Mouse (Mus musculus): ENCODE measurements at regions not wholly inside any gene's neighbourhood (a gene's known extent, or its start where the extent isn't known, plus 50 kb on each side); places are given as distances from the start of the nearest gene placed in this dataset.

- ATAC-seq, result no peak
- 91% methylated on average over 3 of the region's 3 CpGs for WGBS
- no peaks in the 10 kb centered on the region for H3K27me3 ChIP-seq (replicated peaks; ENCODE audit: control insufficient read depth, insufficient read depth, low read length)
Observed at GRCm38 (mm10) chr11:112067176-112067575, 714.8 kb upstream of the Sox9 start.

GRCm38 (mm10) chr11:112068821-112069220 is 713.2 kb upstream of the Sox9 start:
- no peak overlapping the region for H3K4me3 ChIP-seq (replicated peaks; ENCODE audit: low read length)
- no peak overlapping the region for H3K27ac ChIP-seq (ENCODE audit: low read length)
- no peaks in the 10 kb centered on the region for H3K36me3 ChIP-seq (ENCODE audit: control insufficient read depth, insufficient read depth)
- H3K9me3 ChIP-seq (ENCODE audit: control insufficient read depth, low read length), result no peaks in the 10 kb centered on the region
- H3K27me3 ChIP-seq (replicated peaks; ENCODE audit: control insufficient read depth, insufficient read depth, low read length), result no peaks in the 10 kb centered on the region
- peaks cover 3% of the 10 kb centered on the region; the same call in 1 of the 2 replicates for H3K4me1 ChIP-seq (replicated peaks; ENCODE audit: control insufficient read depth, insufficient read depth, low read length)
- H3K9ac ChIP-seq (replicated peaks; ENCODE audit: low read depth, low read length), result no peak overlapping the region
- no peak overlapping the region for H3K4me2 ChIP-seq (ENCODE audit: low read length)
- 45% methylated on average over 4 of the region's 4 CpGs for WGBS
- ATAC-seq, result no peak

More at GRCm38 (mm10) chr11:112067176-112067575, 714.8 kb upstream of the Sox9 start:
- Histone ChIP-seq H3K9ac (replicated peaks; ENCODE audit: low read depth, low read length) (no peak overlapping the region), H3K4me1 (replicated peaks; ENCODE audit: control insufficient read depth, insufficient read depth, low read length) (peaks cover 3% of the 10 kb centered on the region; the same call in 1 of the 2 replicates), H3K4me2 (ENCODE audit: low read length) (no peak overlapping the region), H3K27ac (ENCODE audit: low read length) (no peak overlapping the region), H3K9me3 (ENCODE audit: control insufficient read depth, low read length) (no peaks in the 10 kb centered on the region), H3K36me3 (ENCODE audit: control insufficient read depth, insufficient read depth) (no peaks in the 10 kb centered on the region), H3K4me3 (replicated peaks; ENCODE audit: low read length) (no peak overlapping the region)

- H3K9me3 ChIP-seq (ENCODE audit: control insufficient read depth, low read length), result no peaks in the 10 kb centered on the region
- 65% methylated on average over 7 of the region's 7 CpGs for WGBS
Observed at GRCm38 (mm10) chr11:112071571-112071970, 710.5 kb upstream of the Sox9 start.

GRCm38 (mm10) chr11:112081386-112081785 is 700.6 kb upstream of the Sox9 start:
- WGBS, result 95% methylated on average over 4 of the region's 4 CpGs
- H3K4me1 ChIP-seq (replicated peaks; ENCODE audit: control insufficient read depth, insufficient read depth, low read length), result no peaks in the 10 kb centered on the region
- no peak overlapping the region for H3K4me2 ChIP-seq (ENCODE audit: low read length)
- ATAC-seq, result no peak
- H3K9ac ChIP-seq (replicated peaks; ENCODE audit: low read depth, low read length), result no peak overlapping the region
- H3K36me3 ChIP-seq (ENCODE audit: control insufficient read depth, insufficient read depth), result no peaks in the 10 kb centered on the region
- no peaks in the 10 kb centered on the region for H3K9me3 ChIP-seq (ENCODE audit: control insufficient read depth, low read length)
- H3K4me3 ChIP-seq (replicated peaks; ENCODE audit: low read length), result no peak overlapping the region
- H3K27me3 ChIP-seq (replicated peaks; ENCODE audit: control insufficient read depth, insufficient read depth, low read length), result no peaks in the 10 kb centered on the region
- H3K27ac ChIP-seq (ENCODE audit: low read length), result no peak overlapping the region

More at GRCm38 (mm10) chr11:112071571-112071970, 710.5 kb upstream of the Sox9 start:
- Histone ChIP-seq H3K9ac (replicated peaks; ENCODE audit: low read depth, low read length) (no peak overlapping the region), H3K36me3 (ENCODE audit: control insufficient read depth, insufficient read depth) (no peaks in the 10 kb centered on the region), H3K4me3 (replicated peaks; ENCODE audit: low read length) (no peak overlapping the region), H3K27me3 (replicated peaks; ENCODE audit: control insufficient read depth, insufficient read depth, low read length) (no peaks in the 10 kb centered on the region), H3K4me2 (ENCODE audit: low read length) (no peak overlapping the region), H3K27ac (ENCODE audit: low read length) (no peak overlapping the region), H3K4me1 (replicated peaks; ENCODE audit: control insufficient read depth, insufficient read depth, low read length) (peaks cover 3% of the 10 kb centered on the region; the same call in 1 of the 2 replicates)
- no peak for ATAC-seq

GRCm38 (mm10) chr11:112083019-112083418 is 699.0 kb upstream of the Sox9 start:
- H3K36me3 ChIP-seq (ENCODE audit: control insufficient read depth, insufficient read depth), result no peaks in the 10 kb centered on the region
- 53% methylated on average over 4 of the region's 4 CpGs for whole genome bisulfite sequencing
- H3K9me3 ChIP-seq (ENCODE audit: control insufficient read depth, low read length), result no peaks in the 10 kb centered on the region
- no peaks in the 10 kb centered on the region for H3K4me1 ChIP-seq (replicated peaks; ENCODE audit: control insufficient read depth, insufficient read depth, low read length)
- no peaks in the 10 kb centered on the region for H3K27me3 ChIP-seq (replicated peaks; ENCODE audit: control insufficient read depth, insufficient read depth, low read length)
- H3K9ac ChIP-seq (replicated peaks; ENCODE audit: low read depth, low read length), result no peak overlapping the region
- no peak overlapping the region for H3K4me3 ChIP-seq (replicated peaks; ENCODE audit: low read length)
- no peak for ATAC-seq
- H3K27ac ChIP-seq (ENCODE audit: low read length), result no peak overlapping the region
- no peak overlapping the region for H3K4me2 ChIP-seq (ENCODE audit: low read length)

- H3K4me1 ChIP-seq (replicated peaks; ENCODE audit: control insufficient read depth, insufficient read depth, low read length), result no peaks in the 10 kb centered on the region
- no peaks in the 10 kb centered on the region for H3K9me3 ChIP-seq (ENCODE audit: control insufficient read depth, low read length)
- H3K36me3 ChIP-seq (ENCODE audit: control insufficient read depth, insufficient read depth), result no peaks in the 10 kb centered on the region
- ATAC-seq, result no peak
- H3K4me2 ChIP-seq (ENCODE audit: low read length), result no peak overlapping the region
- no peaks in the 10 kb centered on the region for H3K27me3 ChIP-seq (replicated peaks; ENCODE audit: control insufficient read depth, insufficient read depth, low read length)
- H3K4me3 ChIP-seq (replicated peaks; ENCODE audit: low read length), result no peak overlapping the region
- no peak overlapping the region for H3K9ac ChIP-seq (replicated peaks; ENCODE audit: low read depth, low read length)
- WGBS, result 90% methylated on average over 8 of the region's 8 CpGs
- no peak overlapping the region for H3K27ac ChIP-seq (ENCODE audit: low read length)
Observed at GRCm38 (mm10) chr11:112092168-112092567, 689.9 kb upstream of the Sox9 start.

- Histone ChIP-seq H3K9ac (replicated peaks; ENCODE audit: low read depth, low read length) (no peak overlapping the region), H3K27me3 (replicated peaks; ENCODE audit: control insufficient read depth, insufficient read depth, low read length) (no peaks in the 10 kb centered on the region), H3K36me3 (ENCODE audit: control insufficient read depth, insufficient read depth) (no peaks in the 10 kb centered on the region), H3K4me1 (replicated peaks; ENCODE audit: control insufficient read depth, insufficient read depth, low read length) (no peaks in the 10 kb centered on the region), H3K9me3 (ENCODE audit: control insufficient read depth, low read length) (no peaks in the 10 kb centered on the region), H3K27ac (ENCODE audit: low read length) (no peak overlapping the region), H3K4me2 (ENCODE audit: low read length) (no peak overlapping the region), H3K4me3 (replicated peaks; ENCODE audit: low read length) (no peak overlapping the region)
- 48% methylated on average over 3 of the region's 3 CpGs for WGBS
- no peak for ATAC-seq
Observed at GRCm38 (mm10) chr11:112095009-112095408, 687.0 kb upstream of the Sox9 start.

GRCm38 (mm10) chr11:112098161-112098560 is 683.9 kb upstream of the Sox9 start:
- Histone ChIP-seq H3K4me3 (replicated peaks; ENCODE audit: low read length) (no peak overlapping the region), H3K36me3 (ENCODE audit: control insufficient read depth, insufficient read depth) (no peaks in the 10 kb centered on the region), H3K27ac (ENCODE audit: low read length) (no peak overlapping the region), H3K27me3 (replicated peaks; ENCODE audit: control insufficient read depth, insufficient read depth, low read length) (no peaks in the 10 kb centered on the region), H3K9me3 (ENCODE audit: control insufficient read depth, low read length) (no peaks in the 10 kb centered on the region), H3K4me1 (replicated peaks; ENCODE audit: control insufficient read depth, insufficient read depth, low read length) (no peaks in the 10 kb centered on the region), H3K9ac (replicated peaks; ENCODE audit: low read depth, low read length) (no peak overlapping the region), H3K4me2 (ENCODE audit: low read length) (no peak overlapping the region)
- no peak for ATAC-seq
- WGBS, result 73% methylated on average over 1 of the region's 1 CpGs

GRCm38 (mm10) chr11:112103252-112103651 is 678.8 kb upstream of the Sox9 start:
- WGBS, result 66% methylated on average over 2 of the region's 2 CpGs
- Histone ChIP-seq H3K4me2 (ENCODE audit: low read length) (no peak overlapping the region), H3K27ac (ENCODE audit: low read length) (no peak overlapping the region), H3K27me3 (replicated peaks; ENCODE audit: control insufficient read depth, insufficient read depth, low read length) (no peaks in the 10 kb centered on the region), H3K4me1 (replicated peaks; ENCODE audit: control insufficient read depth, insufficient read depth, low read length) (no peaks in the 10 kb centered on the region), H3K4me3 (replicated peaks; ENCODE audit: low read length) (no peak overlapping the region), H3K9ac (replicated peaks; ENCODE audit: low read depth, low read length) (no peak overlapping the region), H3K36me3 (ENCODE audit: control insufficient read depth, insufficient read depth) (no peaks in the 10 kb centered on the region), H3K9me3 (ENCODE audit: control insufficient read depth, low read length) (no peaks in the 10 kb centered on the region)
- ATAC-seq, result no peak

- 75% methylated on average over 4 of the region's 4 CpGs for WGBS
- H3K9ac ChIP-seq (replicated peaks; ENCODE audit: low read depth, low read length), result no peak overlapping the region
- H3K27ac ChIP-seq (ENCODE audit: low read length), result no peak overlapping the region
- no peak overlapping the region for H3K4me2 ChIP-seq (ENCODE audit: low read length)
- no peaks in the 10 kb centered on the region for H3K27me3 ChIP-seq (replicated peaks; ENCODE audit: control insufficient read depth, insufficient read depth, low read length)
- ATAC-seq, result no peak
- H3K4me1 ChIP-seq (replicated peaks; ENCODE audit: control insufficient read depth, insufficient read depth, low read length), result no peaks in the 10 kb centered on the region
- no peak overlapping the region for H3K4me3 ChIP-seq (replicated peaks; ENCODE audit: low read length)
- H3K9me3 ChIP-seq (ENCODE audit: control insufficient read depth, low read length), result no peaks in the 10 kb centered on the region
- no peaks in the 10 kb centered on the region for H3K36me3 ChIP-seq (ENCODE audit: control insufficient read depth, insufficient read depth)
Observed at GRCm38 (mm10) chr11:112106891-112107290, 675.1 kb upstream of the Sox9 start.
